Mouse (Mus musculus) splenic B cell, adult 2 months (primary cell): ENCODE results near the gene Zfyve19.

Experiments
- DNase-seq: peaks from one replicate; pipeline ENCODE4 v3.0.0-alpha.2; 2011; ENCODE audit warnings: low read depth, low spot score
- H3K27me3 ChIP-seq: 2 replicates; pipeline ENCODE4 v1.6.1; 2012; ENCODE audit warnings: mild to moderate bottlenecking, low read length, moderate library complexity, mixed read lengths; ENCODE audit not compliant: control insufficient read depth, poor library complexity, insufficient read depth, severe bottlenecking
- H3K36me3 ChIP-seq: 2 replicates; pipeline ENCODE4 v1.6.1; 2012; ENCODE audit warnings: mild to moderate bottlenecking, low read length, moderate library complexity, mixed read lengths; ENCODE audit not compliant: control insufficient read depth, poor library complexity, insufficient read depth, severe bottlenecking

Zfyve19 gene

DNA sequence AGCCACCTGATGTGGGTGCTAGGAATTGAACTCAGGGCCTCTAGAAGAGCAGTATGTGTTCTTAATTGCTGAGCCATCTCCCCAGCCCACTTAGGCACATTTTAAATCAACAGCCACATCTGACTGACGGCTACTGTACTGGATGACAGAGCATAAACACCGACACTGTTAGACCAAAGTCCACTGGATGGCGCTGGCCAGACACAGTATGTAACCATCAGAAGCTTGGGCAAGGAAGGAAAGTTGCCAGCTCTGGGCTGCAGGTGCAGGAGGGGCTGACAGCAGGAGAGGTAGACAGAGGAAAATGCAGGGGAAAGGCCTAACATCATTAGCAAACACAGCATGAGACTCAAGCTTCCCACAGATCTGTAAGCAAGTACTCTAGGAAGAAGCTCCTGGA, 31.7 kb upstream of the Zfyve19 start:
- no peaks in the 10 kb centered on the region for H3K27me3 ChIP-seq
- DNase-seq, result no peak
- H3K36me3 ChIP-seq, result peaks cover 3% of the 10 kb centered on the region

DNA sequence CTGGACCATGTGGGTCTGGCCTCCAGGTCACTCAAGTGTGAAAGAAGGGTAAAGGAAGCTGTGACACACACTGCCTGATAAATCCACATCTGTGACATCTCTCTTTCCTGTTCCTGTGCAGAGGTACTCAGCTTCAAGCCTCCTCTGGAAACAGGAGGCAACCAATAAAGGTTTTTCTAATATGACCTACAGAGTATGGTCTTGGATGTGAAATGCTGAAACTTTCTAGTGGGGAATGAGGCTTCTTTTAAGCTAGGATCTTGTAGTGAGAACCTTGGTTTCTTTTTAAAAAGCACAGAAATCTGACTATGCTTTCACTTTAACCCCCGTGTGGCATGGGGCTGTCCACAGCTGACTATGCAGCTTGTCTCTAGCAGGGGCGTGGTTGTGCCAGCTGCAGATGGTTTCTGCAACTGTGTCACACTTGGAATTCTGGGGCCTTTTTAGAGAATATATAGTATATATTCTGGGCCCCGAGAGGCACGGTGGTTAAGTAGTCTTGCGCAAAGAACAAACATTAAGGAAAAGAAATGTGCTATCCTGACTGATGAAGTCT, 31.0 kb upstream of the Zfyve19 start:
- no peaks in the 10 kb centered on the region for H3K27me3 ChIP-seq
- peaks cover 3% of the 10 kb centered on the region for H3K36me3 ChIP-seq
- no peak for DNase-seq

DNA sequence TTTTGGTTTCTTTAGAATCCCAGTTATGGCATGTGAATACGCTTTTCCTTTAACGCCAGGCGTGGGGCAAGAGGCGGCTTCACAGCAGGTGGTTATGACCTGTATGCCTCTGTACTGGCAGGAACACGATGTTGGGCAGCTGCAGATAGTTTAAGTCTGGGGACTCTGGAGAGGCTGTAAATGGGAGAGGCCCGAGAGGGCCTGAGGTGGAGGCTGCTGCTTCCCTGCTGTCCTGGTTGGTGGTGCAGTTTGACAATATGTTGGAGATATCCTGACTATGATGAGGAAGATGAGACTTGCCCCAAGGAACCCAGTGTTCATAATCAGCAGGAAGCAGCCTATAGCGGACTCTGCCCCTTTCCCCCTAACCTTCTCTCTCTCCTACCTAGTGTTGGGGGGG, 25.5 kb upstream of the Zfyve19 start:
- peaks cover under 1% of the 10 kb centered on the region; the same call in 1 of the 2 replicates for H3K36me3 ChIP-seq
- no peaks in the 10 kb centered on the region for H3K27me3 ChIP-seq
- DNase-seq, result no peak

GRCm38 (mm10) chr2:119189029-119189710, 19.2 kb upstream of the Zfyve19 start:
- H3K36me3 ChIP-seq, result no peaks in the 10 kb centered on the region
- no peaks in the 10 kb centered on the region for H3K27me3 ChIP-seq
- peak; percentile 89 for DNase-seq

DNA sequence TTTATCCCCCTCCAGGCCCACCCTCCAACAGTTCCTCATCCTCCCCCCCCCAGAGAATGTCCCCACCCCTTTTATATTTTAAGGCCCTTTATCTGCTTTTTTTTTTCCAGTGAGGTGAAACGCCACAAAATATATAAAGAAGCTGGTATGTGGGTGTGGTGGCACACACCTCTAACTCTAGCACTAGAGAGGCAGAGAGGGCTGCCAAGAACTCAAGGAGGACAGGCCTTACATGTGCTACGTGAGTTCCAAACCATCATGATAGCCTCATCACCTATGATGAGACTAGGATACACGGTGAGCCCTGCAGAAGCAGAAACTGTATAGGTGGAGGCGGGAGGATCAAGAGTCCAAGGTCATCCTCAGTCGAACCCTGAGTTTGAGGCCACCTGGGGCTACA, 17.4 kb upstream of the Zfyve19 start:
- no peak for DNase-seq
- Histone ChIP-seq H3K27me3 (no peaks in the 10 kb centered on the region), H3K36me3 (no peaks in the 10 kb centered on the region)

DNA sequence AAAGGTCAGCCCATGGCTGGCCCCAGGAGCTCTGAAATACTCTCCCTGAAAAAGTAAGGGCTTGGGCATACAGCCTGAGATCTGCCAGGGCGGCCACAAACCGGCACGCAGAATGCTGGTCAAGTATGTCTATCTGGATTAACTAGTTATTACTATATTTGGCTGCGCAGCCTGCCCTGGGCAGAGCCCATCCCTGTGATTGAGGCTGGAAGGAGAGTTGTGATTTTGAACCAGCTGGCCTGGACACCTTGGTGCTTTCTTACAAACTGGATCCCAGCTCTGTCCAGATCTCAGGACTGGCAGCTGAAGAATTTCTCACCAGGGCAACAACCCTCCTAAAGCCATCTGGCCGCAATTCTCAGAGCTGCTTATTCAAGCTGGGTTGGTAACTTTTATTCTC, 14.3 kb upstream of the Zfyve19 start:
- H3K27me3 ChIP-seq, result no peaks in the 10 kb centered on the region
- no peaks in the 10 kb centered on the region for H3K36me3 ChIP-seq
- DNase-seq, result no peak

DNA sequence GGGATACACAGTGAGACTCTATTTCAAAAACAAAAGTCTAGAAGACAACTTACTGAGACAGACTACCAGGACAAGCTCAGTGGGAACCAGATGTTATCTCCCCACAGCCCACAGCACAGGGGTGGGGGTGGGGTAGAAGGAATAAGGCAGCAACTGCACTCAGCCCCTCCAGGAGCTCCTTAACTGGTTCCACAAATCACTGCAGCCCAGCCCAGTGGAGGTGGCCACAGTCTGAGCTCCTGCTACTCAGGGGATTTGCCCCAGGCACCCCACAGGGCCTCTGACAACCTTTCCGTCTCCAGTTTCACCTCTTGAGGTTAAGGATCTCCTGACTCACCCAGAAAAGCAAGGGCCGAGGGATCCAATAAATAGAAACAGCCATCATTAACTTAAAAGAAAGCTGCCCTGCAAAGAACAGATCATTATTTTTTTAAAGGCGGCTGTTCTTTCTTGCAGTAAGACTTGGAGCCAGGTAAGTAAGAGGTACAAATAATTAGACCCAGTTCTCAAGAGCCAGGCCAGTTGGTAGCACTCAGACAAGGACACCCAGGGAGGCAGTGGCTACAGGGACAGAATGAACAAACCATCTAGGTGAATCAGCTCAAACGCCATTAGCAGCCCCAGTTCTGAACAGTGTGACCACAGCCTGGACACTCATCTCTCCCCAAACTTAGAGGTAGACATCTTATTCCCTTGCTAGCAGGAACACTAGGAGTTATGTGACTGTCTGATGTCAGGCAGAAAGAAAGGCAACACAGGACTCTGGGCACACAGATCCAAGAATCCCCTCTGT, 11.9 kb upstream of the Zfyve19 start:
- DNase-seq, result no peak
- no peaks in the 10 kb centered on the region for H3K36me3 ChIP-seq

GRCm38 (mm10) chr2:119197493-119197892, 10.9 kb upstream of the Zfyve19 start:
- Histone ChIP-seq H3K27me3 (no peaks in the 10 kb centered on the region), H3K36me3 (no peaks in the 10 kb centered on the region)
- DNase-seq, result no peak

More for the DNA sequence above, 11.9 kb upstream of the Zfyve19 start:
- no peaks in the 10 kb centered on the region for H3K27me3 ChIP-seq

DNA sequence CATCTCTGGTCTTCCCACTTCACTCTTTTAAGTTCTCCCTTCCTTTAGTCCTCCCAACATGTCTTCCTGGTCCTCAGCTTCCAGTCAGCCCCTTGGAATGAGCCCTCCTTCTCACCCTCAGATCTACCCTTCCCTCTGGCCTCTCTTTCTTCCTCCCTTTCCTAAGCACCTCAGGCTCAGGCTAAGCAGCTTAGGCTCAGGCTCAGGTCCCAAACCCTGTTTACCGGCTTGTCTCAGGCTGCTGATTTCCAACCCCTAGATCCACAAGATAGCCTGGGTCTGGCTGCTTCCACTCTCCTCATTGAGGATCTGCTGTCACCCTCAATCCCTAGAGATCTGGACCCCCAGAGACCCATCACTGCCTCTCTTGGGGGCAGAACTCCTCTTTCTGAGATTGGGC, 10.4 kb upstream of the Zfyve19 start:
- no peaks in the 10 kb centered on the region for H3K27me3 ChIP-seq
- no peak for DNase-seq
- H3K36me3 ChIP-seq, result no peaks in the 10 kb centered on the region

DNA sequence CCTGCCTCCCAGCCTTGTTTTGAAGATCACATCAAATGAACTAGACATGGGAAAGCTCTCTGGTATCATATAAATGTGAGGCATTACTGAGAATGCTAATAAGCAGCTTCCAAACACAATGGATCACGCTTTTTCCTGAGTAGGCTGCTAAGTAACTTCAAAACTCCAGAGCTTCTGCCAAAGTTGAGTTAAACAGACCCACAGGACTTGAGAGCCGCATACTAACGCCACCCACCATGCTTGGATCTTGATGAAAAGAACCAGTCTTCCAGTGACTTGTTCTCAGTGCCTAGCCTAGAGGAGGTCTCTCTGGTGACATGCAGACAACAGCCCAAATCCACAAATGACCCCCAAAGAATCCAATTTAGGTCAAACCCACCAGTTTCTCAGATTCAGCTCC, 9.5 kb upstream of the Zfyve19 start:
- H3K27me3 ChIP-seq, result no peaks in the 10 kb centered on the region
- no peaks in the 10 kb centered on the region for H3K36me3 ChIP-seq
- DNase-seq, result no peak

DNA sequence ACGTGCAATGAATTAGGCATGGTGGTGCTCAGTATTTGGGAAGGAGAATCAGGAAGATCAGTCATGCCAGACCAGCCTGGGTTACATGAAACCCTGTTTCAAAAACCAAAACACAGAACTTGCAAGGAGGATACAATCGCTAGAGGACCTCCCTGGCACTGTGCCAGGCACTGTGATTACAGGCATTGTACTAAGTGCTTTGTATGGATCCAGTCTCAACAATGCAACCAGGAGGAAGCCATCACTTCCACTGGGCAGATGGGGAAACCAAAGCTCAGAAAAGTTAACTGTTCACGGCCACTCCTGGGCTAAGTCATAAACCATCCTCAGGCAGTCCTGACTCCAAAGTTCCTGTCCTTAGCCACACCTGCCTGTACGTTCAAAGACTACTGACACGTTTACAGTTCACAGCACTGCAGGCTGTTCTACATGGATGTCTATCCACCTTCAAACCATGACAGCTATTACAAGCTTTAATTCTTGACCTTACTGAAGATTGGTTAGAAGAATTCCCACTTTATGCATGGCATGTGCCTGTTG, 5.4 kb upstream of the Zfyve19 start:
- DNase-seq, result no peak
- Histone ChIP-seq H3K27me3 (no peaks in the 10 kb centered on the region), H3K36me3 (no peaks in the 10 kb centered on the region)

DNA sequence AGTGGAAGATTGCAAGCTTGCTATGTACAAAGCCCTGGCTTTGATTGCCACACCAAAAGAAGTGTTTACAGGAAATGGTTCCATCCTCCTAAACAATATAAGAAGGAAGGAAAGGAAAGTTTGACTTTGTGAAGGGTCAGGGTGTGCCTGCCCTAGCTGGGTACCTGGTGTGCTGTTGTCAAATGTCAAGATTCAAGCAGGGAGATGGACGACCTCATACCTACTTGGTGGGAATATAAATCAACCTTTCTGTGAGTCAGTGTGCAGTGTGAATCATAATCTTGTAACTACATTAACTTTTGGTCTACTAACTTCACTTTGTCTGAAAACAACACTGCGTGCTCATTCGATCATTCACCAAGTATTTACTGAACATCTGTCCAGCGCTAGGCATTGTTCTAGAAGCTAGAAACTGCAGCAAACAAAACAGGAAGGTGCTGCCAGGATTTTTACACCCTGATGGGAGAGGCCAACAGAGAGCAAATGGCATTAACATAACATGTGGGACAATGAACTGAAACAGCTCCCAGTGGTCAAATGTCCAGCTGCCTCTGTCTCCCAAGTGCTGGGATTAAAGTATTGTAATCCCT, 4.5 kb upstream of the Zfyve19 start:
- DNase-seq, result no peak
- Histone ChIP-seq H3K27me3 (no peaks in the 10 kb centered on the region), H3K36me3 (no peaks in the 10 kb centered on the region)

- H3K27me3 ChIP-seq, result no peaks in the 10 kb centered on the region
- H3K36me3 ChIP-seq, result no peaks in the 10 kb centered on the region; the same call in 1 of the 2 replicates
- no peak for DNase-seq
These were observed 465 bp upstream of the Zfyve19 start for GRCm38 (mm10) chr2:119207961-119208343.

DNA sequence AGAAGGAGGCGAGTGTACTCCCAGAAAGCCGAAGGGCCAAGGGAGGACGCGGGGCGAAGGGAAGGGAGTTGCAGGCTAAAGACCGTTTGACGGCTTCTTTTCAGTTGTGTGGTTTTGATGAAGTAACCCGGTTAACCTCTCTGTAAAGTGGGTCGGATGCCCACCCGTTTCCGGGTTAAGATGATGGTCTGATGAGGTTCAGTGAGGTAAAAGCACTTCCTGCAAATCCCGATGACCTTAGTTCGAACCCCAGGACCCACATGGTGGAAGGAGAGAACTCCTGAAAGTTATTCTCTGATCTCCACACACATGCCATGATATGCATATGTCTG, 725 bp downstream of the Zfyve19 start:
- DNase-seq, result no peak
- Histone ChIP-seq H3K36me3 (no peaks in the 10 kb centered on the region; the same call in 1 of the 2 replicates), H3K27me3 (no peaks in the 10 kb centered on the region)
